Mouse (Mus musculus) retina, postnatal 7 days (tissue): ENCODE measurements around the gene Cers5.

Experiments used
- DNase-seq: peaks from one replicate; pipeline ENCODE4 v3.0.0-alpha.2; 2012; ENCODE audit warnings: low read depth, low spot score

Gene Cers5

DNA sequence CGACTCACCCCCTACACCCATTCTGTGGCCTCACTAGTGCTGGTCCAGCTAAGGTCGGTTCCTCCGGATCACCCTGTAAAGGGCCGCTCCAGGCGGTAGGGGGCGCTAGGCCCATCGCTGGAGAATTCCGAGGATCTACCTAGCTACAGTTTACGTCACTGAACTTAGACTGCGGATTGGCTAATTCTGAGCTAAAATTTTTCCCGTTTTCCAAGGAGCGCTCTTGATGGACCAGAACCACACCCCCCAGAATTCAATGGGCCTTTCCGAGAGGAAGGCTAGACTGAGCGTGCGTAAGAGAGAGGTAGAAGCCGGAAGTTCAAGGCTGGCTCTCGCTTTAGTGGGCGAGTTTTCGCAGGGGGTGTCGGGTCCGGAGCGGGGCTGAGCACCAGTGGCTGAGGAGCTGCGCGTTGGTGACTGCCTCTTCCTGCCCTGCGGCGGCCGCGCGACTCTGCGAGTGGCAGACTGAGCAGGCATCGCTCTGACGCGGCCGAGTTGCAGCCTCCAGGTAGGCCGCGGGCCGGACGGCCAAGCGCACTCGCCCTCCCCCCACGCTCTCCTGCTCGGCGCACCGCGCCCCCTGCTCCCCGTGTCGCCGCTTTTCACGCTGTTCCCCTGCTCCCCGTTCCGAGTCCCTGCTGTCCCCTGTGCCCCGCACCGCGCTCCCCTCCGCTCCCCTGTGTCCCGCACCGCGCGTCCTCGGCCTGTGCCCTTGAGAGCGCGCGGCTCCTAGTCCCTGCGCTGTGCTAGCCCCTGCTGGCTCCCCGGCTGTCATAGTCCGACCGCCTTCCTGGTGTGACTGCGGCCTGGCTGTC lies 47.1 kb downstream of the Cers5 start, which contains the start of gene Cox14:
Gene Cox14 (plus strand): TSS at position 278 of the 815 bp plus-strand sequence.
- peak; percentile 97 for DNase-seq

DNA sequence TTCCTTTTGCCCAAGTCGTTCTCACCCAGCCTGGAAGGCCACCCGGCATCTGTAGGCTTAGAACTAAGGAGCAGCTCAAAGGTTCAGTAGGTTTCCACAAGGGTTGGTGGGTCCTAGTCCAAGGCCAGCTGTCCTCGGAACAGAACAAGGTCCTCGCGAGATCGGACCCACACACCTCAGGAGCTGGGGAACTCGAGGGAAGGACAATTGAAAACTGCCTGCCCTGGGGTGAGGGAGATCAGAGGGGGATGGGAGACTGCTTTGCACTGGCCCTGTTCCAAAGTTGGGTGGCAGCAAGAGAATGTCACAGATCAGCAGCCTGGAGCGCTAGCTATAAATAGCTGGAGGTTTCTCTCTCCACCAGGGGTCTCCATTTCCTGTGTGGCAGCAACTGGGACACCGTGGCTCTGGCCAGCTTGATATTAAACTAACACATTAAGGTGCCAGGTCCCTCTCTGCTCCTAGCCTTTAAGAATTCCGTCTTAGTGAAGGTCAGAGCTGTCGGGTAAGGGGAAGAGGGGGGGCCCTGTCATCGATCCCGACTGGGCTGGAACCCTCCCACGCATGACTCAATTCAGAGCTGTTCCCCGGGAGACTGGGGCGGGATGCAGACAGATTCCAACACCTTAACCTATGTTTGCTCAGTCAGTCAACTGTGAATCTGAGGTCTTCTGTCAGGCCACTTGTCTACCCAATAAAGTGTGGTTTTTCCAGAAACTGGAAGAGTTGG lies 48.2 kb downstream of the Cers5 start:
- peak; percentile 62 for DNase-seq

DNA sequence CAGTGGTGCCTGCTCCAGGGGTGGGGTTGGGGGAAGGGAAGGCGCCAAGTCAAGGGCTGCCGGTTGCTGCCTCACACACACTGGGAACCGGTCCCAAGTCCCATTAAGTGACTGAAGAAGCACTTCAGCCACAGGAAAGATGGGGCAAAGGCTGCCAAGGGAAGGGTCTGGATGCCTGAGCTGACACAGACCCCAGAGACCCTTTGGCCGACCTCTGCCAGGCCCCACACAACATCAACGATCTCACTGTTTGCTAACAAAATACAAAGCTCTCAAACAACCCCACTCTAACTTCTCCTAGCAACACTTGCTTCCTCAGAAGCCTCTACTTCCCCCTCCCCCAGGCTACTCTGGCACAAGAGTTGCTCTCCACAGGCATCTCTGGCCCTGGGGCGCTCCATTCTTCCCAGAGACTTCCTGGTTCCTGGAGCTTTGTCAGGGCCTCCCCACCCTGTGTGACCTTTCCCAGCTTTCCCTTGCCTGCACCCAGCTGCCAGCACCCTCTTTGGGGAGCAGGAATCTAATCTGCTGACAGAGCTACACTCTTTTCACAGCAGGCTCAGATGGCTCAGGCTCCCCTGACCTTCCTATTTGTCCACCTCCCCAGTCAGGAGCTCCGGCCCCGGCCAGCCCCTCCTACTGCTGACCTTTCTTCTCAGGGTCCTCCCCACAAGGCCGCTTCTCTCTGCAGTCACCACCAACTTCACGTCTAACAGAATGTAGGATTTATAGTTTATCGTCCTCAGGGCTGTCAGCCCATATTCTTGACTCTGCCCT lies 49.0 kb downstream of the Cers5 start:
- DNase-seq, result no peak

DNA sequence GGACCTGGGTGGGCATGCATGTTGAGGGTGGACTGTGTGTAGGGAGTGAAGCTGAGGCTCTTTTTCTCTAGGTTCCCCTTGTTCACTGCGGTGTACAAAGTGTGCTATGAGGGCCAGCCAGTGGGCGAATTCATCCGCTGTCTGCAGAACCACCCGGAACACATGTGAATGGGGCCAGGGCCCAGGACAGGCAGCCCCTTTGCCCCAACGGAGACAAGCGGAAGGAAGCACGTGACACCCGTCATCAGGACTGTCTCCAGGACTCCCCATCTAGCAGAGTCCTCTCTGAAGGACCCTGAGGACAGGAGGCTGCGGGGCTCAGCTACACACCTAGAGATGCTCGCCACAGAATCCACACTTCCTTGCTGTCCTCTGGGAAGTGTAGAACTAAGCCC lies 49.6 kb downstream of the Cers5 start:
- no peak for DNase-seq

DNA sequence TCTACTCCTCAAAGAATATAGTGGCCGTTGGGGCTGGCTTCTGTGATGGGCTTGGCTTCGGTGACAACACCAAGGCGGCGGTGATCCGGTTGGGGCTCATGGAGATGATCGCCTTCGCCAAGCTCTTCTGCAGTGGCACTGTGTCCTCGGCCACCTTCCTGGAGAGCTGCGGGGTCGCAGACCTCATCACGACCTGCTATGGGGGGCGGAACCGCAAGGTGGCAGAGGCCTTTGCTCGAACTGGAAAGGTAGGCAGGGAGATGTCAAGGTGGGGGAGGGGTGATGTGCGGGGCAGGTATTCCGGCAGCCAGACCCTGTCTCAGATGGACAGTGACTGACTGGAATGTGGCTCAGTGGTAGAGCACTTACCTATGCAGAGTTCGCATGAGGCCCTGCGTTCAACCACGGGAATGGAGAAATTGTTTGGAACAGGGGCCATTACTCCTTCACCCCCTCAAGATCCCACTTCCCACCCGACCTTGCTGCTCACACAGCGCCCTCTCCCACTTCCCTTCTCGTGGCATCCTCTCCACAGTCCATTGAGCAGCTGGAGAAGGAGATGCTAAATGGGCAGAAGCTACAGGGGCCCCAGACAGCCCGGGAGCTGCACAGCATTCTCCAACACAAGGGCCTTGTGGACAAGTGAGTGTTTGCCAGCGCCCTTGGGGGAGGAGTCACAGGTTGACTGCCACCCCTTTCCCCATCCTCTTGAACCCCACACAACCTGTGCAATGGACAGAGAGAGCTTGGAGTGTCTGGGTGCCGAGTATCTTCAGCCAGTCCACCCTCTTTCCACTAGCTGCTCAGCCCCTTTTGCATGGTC lies 50.6 kb downstream of the Cers5 start:
- no peak for DNase-seq

DNA sequence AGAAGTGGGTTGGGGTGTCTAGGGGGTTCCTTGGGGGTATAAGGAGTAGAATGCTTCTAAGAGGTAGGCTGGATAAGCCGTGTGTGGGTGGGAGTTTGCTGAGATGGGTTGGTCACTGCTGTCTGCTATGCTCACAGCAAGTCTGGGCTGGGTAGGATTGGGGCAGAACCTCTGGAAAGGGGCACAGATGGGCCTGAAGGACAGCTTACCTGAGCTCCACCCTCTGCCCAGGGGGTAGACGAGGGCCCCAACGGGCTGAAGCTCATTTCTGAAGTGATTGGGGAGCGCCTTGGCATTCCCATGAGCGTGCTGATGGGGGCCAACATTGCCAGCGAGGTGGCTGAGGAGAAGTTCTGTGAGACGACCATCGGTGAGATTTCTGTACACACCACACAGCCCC lies 52.8 kb downstream of the Cers5 start:
- DNase-seq, result no peak

DNA sequence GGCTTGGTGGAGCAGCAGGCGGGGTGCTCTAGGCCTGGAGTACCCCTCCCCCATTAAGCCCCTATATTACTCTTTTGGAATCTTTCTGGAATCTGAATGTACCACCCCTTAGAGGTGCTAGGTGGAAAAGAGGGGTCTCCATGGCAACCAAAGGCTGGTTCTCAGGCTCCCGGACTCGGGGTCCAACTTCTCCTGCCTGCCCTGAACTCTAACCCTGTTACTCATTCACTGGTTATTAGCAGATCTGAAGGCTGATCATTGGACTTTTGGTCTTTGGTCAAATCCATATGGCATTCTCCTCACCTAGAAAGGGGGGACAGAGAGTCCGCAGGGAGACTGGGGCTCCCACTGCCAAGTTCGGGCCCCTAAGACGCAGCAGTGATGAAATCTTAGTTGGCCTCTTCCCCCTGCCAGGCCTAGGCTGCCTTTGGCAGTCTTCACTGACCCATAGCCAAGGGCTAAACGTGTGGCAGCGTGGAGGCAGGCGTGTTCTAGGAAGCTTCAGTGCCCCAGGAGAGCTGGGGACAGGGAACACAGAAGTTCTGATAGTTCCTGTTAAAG lies 54.1 kb downstream of the Cers5 start:
- no peak for DNase-seq

DNA sequence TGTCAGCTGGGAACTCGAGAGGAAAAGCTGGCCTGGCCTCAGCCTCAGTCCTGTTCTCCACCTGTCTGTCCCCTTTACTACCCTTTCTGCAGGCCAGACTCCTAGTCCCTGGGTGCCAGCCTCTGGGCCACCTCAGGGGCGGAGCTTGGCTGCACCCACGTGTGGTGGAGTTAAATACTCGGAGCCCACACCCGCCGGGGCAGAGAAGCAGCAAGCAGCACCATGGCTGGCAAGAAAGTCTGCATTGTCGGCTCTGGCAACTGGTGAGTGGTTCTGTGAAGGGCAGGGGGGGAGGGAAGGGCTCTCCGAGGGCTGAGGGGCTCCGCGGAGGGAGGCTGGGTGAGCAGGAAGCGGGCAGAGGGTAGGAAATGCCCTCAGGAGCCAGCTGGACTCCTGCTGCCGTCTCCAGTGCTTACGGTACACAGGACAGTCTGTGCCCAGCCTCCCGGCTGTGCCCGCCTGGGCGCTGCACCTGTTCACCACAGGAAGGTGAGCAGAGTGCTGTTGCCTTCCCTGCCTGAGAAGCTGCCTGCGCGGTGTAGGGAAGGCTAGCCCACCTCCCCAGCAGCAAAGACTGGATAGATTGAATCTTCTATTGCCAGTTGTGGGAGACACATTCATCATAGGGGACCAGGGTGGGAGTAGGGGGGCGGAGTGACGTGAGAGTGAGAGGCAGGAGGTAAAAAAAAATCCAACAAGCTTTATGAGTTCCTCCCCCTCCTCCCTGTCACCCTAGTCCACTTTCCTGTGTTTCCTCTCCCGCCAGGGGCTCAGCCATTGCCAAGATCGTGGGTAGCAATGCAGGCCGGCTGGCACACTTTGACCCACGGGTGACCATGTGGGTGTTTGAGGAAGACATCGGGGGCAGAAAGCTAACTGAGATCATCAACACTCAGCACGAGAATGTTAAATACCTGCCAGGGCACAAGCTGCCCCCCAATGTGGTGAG lies 55.0 kb downstream of the Cers5 start, which contains the start of gene Gpd1:
Gene Gpd1 (plus strand): TSS at position 130 of the 949 bp plus-strand sequence.
- no peak for DNase-seq

DNA sequence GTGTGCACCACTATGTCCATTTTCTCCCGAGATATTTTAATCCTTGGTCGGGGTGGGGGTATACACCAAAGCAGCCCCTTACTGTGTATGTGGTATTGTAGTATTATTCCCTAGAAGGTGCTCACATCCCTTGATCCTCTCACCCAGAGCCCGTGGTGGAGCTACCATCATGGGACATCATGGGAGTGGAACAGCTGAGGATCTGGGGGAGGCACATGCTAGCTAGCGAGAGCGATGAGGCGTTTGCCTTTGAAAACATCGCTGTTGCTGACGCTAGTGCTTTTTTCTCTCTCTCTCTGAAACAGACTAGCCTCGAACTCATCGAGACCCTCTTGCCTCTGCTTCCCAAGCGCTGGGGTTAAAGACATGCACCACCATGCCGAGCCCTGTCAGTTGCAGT lies 55.9 kb downstream of the Cers5 start:
- no peak for DNase-seq

DNA sequence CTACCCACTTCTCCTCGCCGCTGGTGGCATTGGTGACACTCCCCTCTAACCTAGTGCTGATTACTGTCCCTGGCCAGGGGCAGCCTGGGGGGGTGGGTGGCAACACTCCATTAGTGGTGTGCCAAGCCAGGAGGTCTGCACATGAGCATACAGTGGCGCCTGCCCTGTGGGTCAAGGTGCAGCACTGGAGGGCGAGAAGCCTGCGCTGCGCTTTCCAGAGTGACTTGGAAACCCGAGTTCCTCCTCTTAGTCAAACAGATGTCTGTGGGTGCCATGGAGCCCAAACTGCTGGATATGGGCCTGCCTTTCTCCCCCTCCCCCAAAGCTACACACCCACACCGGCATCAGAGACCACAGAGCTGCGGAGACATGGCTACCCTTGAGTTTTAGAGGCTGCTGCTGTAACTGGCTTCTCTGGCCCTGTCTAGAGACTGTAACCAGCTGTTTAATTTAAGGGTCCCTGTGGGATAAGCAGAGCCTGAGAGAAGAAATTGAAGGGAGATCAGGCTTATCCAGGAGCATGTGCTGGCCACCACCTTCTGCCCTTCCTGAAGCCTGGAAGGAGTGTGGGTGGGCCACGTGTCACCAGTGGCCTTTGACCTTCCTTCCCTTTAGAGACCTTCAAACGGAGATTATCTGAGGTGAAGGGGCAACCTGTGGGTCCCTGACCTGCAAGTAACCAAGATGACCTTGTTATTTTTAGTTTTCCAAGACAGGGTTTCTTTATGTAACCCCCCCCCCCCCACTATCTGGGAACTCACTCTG lies 56.5 kb downstream of the Cers5 start:
- DNase-seq, result no peak

DNA sequence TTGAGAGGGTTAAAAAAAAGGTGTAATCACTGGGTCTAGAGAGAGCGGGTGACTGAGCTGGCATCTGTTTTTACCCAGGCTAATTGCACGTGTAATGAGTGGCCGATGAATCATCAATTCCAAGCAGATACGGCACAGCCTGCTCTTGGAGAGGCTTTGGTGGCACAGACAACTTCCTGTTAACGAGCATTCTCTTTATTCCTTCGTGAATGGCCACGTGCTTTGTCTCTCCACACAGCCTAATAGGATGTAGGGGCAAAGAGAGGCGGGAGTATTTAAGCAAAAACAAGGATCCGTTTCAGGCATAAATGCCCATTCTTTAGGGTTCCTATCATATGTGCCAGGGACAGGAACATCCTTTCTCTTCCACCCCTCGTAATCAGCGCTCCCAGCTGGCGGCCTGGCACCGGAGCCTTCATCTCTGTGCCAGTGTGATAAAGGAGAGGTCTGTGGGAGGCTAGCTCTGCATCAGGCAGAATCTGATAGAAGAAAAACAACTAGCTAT lies 57.3 kb downstream of the Cers5 start:
- DNase-seq, result no peak

DNA sequence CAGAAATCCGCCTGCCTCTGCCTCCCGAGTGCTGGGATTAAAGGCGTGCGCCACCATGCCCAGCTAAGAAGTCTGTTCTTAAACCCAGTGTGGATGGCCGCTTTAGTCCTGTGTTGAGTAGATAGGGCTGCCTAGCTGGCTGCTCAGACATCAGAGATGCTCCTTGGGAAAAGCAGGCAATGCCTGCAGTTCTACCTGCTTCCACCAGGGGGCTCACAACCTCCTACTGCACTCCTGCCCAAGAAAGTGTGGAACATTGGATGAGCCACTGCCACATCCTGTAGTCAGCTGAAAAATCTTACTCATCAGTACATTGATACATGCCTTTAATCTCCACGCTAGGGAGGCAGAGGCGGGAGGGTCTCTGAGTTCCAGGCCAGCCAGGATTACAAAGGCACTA lies 57.8 kb downstream of the Cers5 start:
- no peak for DNase-seq

DNA sequence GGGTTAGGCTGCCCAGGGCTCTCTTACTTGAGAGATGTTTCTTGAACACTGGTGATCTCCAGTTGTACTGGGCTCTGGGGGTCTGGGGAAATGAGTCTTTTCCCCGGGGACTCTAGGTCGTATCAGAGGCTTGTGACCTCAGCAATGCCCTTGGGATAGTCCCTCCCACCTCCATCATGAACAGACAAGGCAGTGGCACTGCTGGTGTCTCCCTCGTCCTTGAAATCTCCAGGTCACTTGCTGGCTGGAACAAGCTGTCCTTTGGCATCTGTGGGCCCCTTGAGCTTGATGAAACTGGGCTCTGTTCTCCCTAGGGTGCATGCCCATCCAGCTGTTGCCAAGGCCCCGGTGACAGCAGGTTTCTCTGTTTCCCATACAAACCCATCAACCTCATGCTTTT lies 58.5 kb downstream of the Cers5 start:
- no peak for DNase-seq

DNA sequence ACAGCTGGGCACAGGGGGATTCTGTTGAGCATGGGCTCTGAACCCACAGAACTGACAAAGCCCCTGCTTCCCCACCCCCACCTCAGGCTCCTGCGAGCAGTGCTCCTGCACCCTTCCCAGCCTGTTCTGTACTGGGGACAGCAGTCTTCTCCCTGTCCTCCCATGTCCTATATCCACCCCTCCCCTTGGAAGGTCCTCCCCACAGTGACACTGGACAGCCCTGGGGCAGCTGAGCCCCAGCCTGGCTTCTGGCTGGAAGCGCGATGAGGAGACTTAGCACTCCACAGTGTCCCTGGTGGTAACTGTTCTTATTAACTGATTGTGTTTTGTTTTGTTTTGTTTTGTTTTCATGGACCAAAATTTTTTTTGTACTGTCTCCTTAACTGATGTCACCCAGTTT lies 59.1 kb downstream of the Cers5 start:
- no peak for DNase-seq

DNA sequence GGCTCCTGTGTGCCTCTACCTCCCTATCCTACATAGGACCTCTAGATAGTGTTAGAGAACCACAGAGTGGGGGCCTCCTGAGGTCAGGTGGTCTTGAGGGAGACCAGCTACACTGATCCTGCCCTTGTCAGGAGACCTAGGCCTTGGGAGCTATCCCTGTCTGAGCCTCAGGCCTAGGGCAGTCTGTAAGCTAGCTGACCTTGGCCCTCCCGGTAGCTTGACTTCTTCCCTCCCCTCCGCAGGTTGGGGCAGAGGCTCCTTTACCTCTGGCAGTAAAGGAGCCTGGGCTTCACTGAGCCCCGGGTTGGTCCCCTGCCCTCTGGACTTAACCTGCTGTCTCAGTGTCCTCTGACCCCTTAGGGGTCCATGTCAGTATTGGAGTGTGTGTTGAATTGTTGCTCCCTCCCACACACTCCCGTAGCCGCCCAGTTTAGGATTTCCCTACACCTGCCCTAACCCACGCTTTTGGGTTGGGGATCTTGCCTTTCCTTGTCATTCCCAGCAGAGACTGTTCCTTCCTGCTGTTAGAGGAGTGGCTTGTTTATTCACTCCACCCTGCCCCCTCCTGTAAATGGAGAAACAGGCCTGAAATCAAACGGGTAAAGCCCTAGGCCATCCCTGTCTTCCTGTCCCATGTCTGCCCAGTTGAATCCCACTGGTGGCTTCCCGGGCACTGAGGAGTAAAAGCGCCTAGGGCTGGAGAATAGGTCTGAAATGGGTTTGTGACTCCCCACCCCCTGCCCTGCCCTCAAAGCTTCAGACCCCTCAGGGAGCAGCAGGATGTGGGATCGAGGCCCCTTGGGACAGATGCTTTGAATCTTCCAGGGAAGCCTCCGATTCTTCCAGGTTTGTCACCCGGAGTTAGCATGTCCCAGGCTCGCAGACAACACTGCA lies 59.8 kb downstream of the Cers5 start:
- DNase-seq, result no peak

DNA sequence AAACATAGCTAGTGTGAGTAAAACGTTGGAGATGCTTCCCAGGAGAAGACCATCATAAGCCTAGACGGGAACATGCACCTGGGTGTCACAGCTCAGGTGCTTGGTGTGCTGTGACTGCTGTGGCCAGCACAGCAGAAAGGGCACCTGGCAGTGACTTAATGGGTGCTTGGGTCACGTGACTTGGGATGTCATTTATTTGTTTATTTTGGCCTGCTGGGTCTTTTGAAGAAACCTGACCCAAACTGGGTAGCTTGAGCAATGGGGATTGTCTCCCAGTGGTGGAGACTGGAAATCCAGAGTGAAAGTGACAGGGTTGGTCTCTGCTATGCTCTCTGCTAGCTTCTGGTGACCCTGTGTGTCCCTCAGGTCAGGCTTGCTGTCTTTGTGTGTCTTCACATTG lies 61.2 kb downstream of the Cers5 start:
- DNase-seq, result no peak

DNA sequence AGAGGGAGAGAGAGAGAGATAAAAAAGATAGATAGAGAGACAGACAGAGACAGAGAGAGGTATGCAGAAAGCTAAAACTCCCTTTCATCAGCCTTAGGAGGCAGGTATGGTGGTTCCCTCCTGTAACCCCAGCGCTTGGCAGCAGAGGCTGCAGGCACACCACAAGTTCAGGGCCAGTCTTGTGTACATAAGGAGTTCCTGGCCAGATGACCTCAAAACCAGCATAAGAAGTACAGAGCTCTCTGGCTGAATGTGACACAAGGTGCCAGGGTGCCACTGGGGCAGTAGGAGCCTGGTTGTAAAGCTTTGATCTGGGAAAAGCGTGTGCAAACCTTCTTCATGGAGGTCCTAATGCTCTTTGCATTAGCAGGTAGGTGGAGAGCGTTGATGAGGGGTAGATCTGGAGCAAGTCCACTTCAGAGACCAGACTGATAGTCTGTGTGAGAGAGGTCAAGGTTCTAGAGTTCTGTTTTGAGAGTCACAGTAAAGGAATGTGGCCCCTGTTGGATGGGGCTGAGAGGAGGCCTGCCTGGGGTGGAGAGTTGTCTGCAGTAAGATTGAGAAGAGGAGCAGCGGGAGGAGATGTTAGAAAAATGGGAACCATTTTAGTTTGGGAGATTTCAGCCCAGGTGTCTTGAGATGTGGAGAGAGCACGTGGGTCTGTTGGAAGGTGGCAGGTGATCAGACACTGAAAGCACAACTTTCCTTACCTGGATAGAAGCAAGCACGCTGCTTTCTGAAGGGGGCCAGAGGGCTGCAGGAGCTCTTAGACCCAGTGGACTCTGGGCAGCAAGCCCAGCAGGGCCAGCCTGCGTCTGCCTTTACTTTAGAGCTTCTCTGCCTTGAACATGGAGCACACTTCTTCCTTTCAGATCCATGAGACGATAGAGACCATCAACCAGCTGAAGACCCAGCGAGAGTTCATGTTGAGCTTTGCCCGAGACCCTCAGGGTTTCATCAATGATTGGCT lies 62.2 kb downstream of the Cers5 start:
- no peak for DNase-seq
